Mouse (Mus musculus) midbrain, embryonic 14.5 days (tissue): ENCODE data around the gene Dnajb7. TPM values are rescaled to one million over a fixed set of nuclear protein-coding genes. Genes with fewer than 3 reads are reported as not detected.

ENCODE experiments used
- ATAC-seq: fragments of 200-750 bp; cut with Nextera tagmentation; 2 replicates; pipeline ENCODE4 v1.8.0; 2017; ENCODE audit warnings: moderate number of reproducible peaks, moderate library complexity; ENCODE audit not compliant: low FRiP score, low TSS enrichment
- DNase-seq: peaks from one replicate; pipeline ENCODE4 v3.0.0-alpha.2; 2015
- H3K27ac ChIP-seq: fragments of 300-500 bp; sonication (generic); replicated peaks from 2 replicates; pipeline ENCODE4 v1.5.1; 2014; ENCODE audit warnings: mild to moderate bottlenecking, low read depth, low read length, moderate library complexity
- H3K27me3 ChIP-seq: fragments of 300-500 bp; sonication (generic); 2 replicates; pipeline ENCODE4 v1.6.1; 2014; ENCODE audit warnings: low read length, control low read depth, mixed read lengths; ENCODE audit not compliant: control insufficient read depth, insufficient read depth
- H3K36me3 ChIP-seq: fragments of 300-500 bp; sonication (generic); 2 replicates; pipeline ENCODE4 v1.6.1; 2014; ENCODE audit warnings: low read length, control low read depth; ENCODE audit not compliant: control insufficient read depth, insufficient read depth
- H3K4me1 ChIP-seq: fragments of 300-500 bp; sonication (generic); 2 replicates; pipeline ENCODE4 v1.6.1; 2014; ENCODE audit warnings: mild to moderate bottlenecking, antibody characterized with exemption, low read length, control low read depth; ENCODE audit not compliant: control insufficient read depth, insufficient read depth
- H3K4me2 ChIP-seq: fragments of 300-500 bp; sonication (generic); 2 replicates; pipeline ENCODE4 v1.6.1; 2014; ENCODE audit warnings: mild to moderate bottlenecking, low read length, moderate library complexity
- H3K4me3 ChIP-seq: fragments of 300-500 bp; sonication (generic); replicated peaks from 2 replicates; pipeline ENCODE4 v1.5.1; 2014; ENCODE audit warnings: low read depth, low read length
- H3K9ac ChIP-seq: fragments of 300-500 bp; sonication (generic); replicated peaks from 2 replicates; pipeline ENCODE4 v1.6.1; 2014; ENCODE audit warnings: mild to moderate bottlenecking, low read length, moderate library complexity
- H3K9me3 ChIP-seq: fragments of 300-500 bp; sonication (generic); 2 replicates; pipeline ENCODE4 v1.6.1; 2016; ENCODE audit warnings: low read length, control low read depth, mixed read lengths; ENCODE audit not compliant: control insufficient read depth
- WGBS: fragments of 180-500 bp; shearing (Covaris S2); extraction: QIAGEN DNeasy Blood & Tissue Kit; methylation state at CpG from one replicate; pipeline ENCODE4 v1.1.7; 2014; 5-methylcytosine and 5-hydroxymethylcytosine counted together
- polyA plus RNA-seq: library from polyadenylated mRNA; unstranded; fragments of >200 nt; fragmentation: Nextera tagmentation; extraction: Ambion mirVana; gene quantifications from 2 replicates; pipeline ENCODE4 v1.2.1, GENCODE M21; 2014

Gene Dnajb7
- polyA plus RNA-seq: 0.47 and 1.1 TPM in 2 replicates

GRCm38 (mm10) chr15:81408199-81408598 is at the start of gene Dnajb7:
Gene Dnajb7, minus strand, starts transcription at chr15:81408299.
- WGBS: 96% methylated on average over 1 of the region's 1 CpGs
- no peak for ATAC-seq
- no peak for DNase-seq

GRCm38 (mm10) chr15:81448463-81448862 is 40.4 kb upstream of the Dnajb7 start:
- WGBS: 45% methylated on average over 3 of the region's 3 CpGs
- peaks cover 37% of the 10 kb centered on the region for H3K36me3 ChIP-seq
- H3K27me3 ChIP-seq: no peaks in the 10 kb centered on the region
- H3K4me2 ChIP-seq: no peak overlapping the region
- ATAC-seq: no peak
- H3K27ac ChIP-seq: no peak overlapping the region
- no peaks in the 10 kb centered on the region for H3K9me3 ChIP-seq
- no peak overlapping the region for H3K9ac ChIP-seq
- no peak overlapping the region for H3K4me3 ChIP-seq
- H3K4me1 ChIP-seq: no peaks in the 10 kb centered on the region
- peak; percentile 91 for DNase-seq

More at GRCm38 (mm10) chr15:81408199-81408598, at the start of gene Dnajb7:
- Histone ChIP-seq H3K4me2 (no peak within 1 kb of the TSS), H3K27me3 (no peaks in the 10 kb centered on the region), H3K4me3 (no peak within 1 kb of the TSS), H3K27ac (no peak within 1 kb of the TSS), H3K4me1 (no peaks in the 10 kb centered on the region; the same call in 1 of the 2 replicates), H3K36me3 (0 out of 2 replicates have a peak, but pooled peaks cover 3% of the 10 kb centered on the region), H3K9ac (no peak within 1 kb of the TSS), H3K9me3 (no peaks in the 10 kb centered on the region)

- ATAC-seq: no peak
- peaks cover 16% of the 10 kb centered on the region for H3K36me3 ChIP-seq
- no peak overlapping the region for H3K4me3 ChIP-seq
- H3K9me3 ChIP-seq: no peaks in the 10 kb centered on the region
- no peak overlapping the region for H3K27ac ChIP-seq
- no peak overlapping the region for H3K4me2 ChIP-seq
- no peaks in the 10 kb centered on the region for H3K27me3 ChIP-seq
- H3K4me1 ChIP-seq: no peaks in the 10 kb centered on the region
- DNase-seq: no peak
- H3K9ac ChIP-seq: no peak overlapping the region
Measured at GRCm38 (mm10) chr15:81439236-81439635, 31.1 kb upstream of the Dnajb7 start.

DNA sequence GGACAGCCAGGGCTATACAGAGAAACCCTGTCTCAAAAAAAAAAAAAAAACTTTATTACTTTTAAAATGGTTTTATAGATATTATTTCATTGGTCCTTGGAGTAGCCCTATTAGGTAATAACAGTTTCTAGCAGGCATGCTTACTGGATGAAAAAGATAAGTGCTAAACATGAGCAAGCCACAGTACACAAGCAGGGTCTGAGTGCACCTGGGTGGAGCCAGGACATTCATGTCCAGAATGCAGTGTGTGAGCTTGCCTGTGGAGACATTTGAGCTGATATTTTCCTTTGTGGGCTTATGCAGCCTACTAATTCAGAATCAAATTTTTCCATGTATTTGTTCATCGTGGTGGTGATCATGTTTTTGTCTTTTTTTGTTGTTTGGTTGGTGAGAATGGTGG is 30.2 kb upstream of the Dnajb7 start:
- 97% methylated on average over 1 of the region's 1 CpGs for WGBS
- ATAC-seq (no peak), DNase-seq (no peak)
- no peak overlapping the region for H3K27ac ChIP-seq
- no peaks in the 10 kb centered on the region for H3K27me3 ChIP-seq
- no peak overlapping the region for H3K4me2 ChIP-seq
- H3K9ac ChIP-seq: no peak overlapping the region
- no peaks in the 10 kb centered on the region for H3K4me1 ChIP-seq
- no peak overlapping the region for H3K4me3 ChIP-seq
- no peaks in the 10 kb centered on the region for H3K9me3 ChIP-seq
- H3K36me3 ChIP-seq: peaks cover 16% of the 10 kb centered on the region

DNA sequence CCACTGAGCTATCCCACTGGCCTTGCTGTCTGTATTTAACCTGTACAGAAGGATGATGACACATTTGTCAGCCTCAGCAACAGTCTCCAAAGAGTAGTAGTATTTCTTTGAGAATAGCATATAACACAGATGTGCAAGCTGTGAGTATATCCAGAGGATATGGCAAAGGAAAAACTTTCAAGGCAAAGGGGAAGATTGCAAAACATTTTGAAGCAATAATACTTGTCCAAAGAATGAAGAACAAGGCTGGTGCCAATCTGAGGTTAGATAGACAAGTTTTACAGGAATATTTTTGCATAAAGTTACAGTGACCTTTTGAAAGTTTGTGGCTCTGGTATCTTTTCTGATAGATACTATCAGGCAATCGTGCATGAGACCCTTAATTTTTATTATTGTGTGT is 23.1 kb upstream of the Dnajb7 start:
- no peaks in the 10 kb centered on the region for H3K4me1 ChIP-seq
- no peaks in the 10 kb centered on the region for H3K9me3 ChIP-seq
- H3K27ac ChIP-seq: no peak overlapping the region
- H3K4me3 ChIP-seq: no peak overlapping the region
- no peak for ATAC-seq
- H3K27me3 ChIP-seq: no peaks in the 10 kb centered on the region
- DNase-seq: no peak
- no peak overlapping the region for H3K4me2 ChIP-seq
- WGBS: 84% methylated on average over 1 of the region's 1 CpGs
- H3K9ac ChIP-seq: no peak overlapping the region
- H3K36me3 ChIP-seq: peaks cover 37% of the 10 kb centered on the region

DNA sequence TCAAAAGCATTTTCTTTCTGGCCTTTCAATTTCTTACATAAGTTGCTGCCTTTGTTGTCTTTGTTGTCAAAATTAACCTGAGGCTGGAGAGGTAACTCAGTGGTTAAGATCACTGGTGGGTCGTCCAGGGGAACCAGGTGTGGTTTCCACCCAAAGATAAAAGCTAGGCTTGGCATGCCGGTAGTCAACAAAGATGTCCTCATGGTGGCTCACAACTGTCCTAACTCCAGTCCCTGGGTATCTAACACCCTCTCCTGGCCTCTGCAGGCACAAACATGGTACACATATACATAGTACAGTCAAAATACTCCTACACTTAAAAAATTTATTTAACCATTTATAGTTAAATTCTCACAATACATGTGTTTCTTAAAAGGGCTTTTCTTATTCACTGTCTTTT is 19.8 kb upstream of the Dnajb7 start:
- WGBS: 95% methylated on average over 2 of the region's 2 CpGs

GRCm38 (mm10) chr15:81425311-81425710 is 17.2 kb upstream of the Dnajb7 start:
- WGBS: 79% methylated on average over 3 of the region's 3 CpGs
- DNase-seq (no peak), ATAC-seq (no peak)
- Histone ChIP-seq H3K9me3 (no peaks in the 10 kb centered on the region), H3K27me3 (no peaks in the 10 kb centered on the region), H3K4me3 (no peak overlapping the region), H3K4me2 (no peak overlapping the region), H3K36me3 (peaks cover 18% of the 10 kb centered on the region), H3K27ac (no peak overlapping the region), H3K4me1 (no peaks in the 10 kb centered on the region), H3K9ac (no peak overlapping the region)

More for the DNA sequence above, 19.8 kb upstream of the Dnajb7 start:
- no peaks in the 10 kb centered on the region for H3K9me3 ChIP-seq
- no peaks in the 10 kb centered on the region for H3K27me3 ChIP-seq
- H3K4me3 ChIP-seq: no peak overlapping the region
- H3K9ac ChIP-seq: no peak overlapping the region
- H3K27ac ChIP-seq: no peak overlapping the region
- no peaks in the 10 kb centered on the region for H3K4me1 ChIP-seq
- ATAC-seq: no peak
- DNase-seq: no peak
- no peak overlapping the region for H3K4me2 ChIP-seq
- peaks cover 40% of the 10 kb centered on the region for H3K36me3 ChIP-seq

DNA sequence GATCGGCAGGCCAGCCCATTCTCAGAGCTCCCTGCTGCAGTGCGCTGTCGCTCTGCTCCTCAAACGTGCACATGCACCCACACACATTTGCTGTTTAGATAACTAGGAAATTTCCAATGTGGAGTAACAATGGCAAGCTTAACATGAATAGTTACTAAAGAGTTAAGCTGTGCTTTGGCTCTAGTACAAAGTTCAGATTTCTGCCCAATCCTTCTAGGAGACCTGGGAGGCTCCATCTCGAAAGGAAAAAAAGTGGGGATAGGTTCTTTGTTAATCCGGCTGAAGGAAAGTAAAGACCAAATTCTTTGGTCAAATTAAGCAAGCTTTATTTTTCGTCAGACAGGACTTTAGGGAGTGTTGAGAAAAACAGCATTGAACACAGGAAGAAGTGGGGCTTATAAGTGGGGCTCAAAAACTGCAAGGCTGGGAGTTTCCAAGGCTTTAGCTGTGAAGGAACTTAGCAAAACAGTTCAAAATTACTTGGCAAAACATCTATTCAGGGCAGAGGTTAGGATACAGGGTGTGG is 14.1 kb upstream of the Dnajb7 start:
- Histone ChIP-seq H3K4me2 (no peak overlapping the region), H3K9me3 (no peaks in the 10 kb centered on the region), H3K36me3 (0 out of 2 replicates have a peak, but pooled peaks cover 4% of the 10 kb centered on the region), H3K9ac (no peak overlapping the region), H3K4me1 (no peaks in the 10 kb centered on the region), H3K27me3 (no peaks in the 10 kb centered on the region), H3K27ac (no peak overlapping the region), H3K4me3 (no peak overlapping the region)
- ATAC-seq: no peak
- no peak for DNase-seq
- 73% methylated on average over 7 of the region's 7 CpGs for WGBS

DNA sequence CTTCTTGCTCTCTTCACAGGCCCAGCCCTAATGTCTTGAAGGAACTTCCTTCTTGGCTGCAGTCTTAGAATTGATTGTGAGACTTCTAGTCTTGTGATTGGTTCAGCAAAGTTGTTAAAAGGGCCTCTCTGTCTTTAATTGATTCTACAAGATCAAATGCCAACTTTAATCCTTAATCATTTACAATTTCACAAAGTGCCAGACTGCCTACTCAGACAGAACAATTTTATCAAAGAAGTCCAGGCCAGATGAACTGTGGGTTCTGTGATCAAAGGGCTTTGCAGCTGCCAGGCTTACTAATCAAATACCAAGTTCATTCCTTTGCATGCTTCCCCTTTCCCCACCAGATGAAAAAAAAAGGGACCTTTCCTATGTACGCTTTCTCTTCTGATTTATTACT is 13.4 kb upstream of the Dnajb7 start:
- Histone ChIP-seq H3K36me3 (0 out of 2 replicates have a peak, but pooled peaks cover 2% of the 10 kb centered on the region), H3K27ac (no peak overlapping the region), H3K4me1 (no peaks in the 10 kb centered on the region), H3K9ac (no peak overlapping the region), H3K4me2 (no peak overlapping the region), H3K27me3 (no peaks in the 10 kb centered on the region), H3K9me3 (no peaks in the 10 kb centered on the region), H3K4me3 (no peak overlapping the region)
- DNase-seq: peak; percentile 0
- whole genome bisulfite sequencing: 78% methylated on average over 1 of the region's 1 CpGs
- ATAC-seq: no peak
